Comparison of ENCODE assay signal across 39 mouse cellular contexts in genomic region chr5:146018275-146018674, GRCm38 (mm10). TPM values are rescaled to one million over a fixed set of nuclear protein-coding genes. Genes with fewer than 3 reads are reported as not detected.
"Had no signal": no experiment of that assay in that cellular context is flagged by ENCODE, and none has a peak within 500 bp of the region (broad histone marks: within the 10 kb centered on the region; RNA-seq: fewer than 3 reads in every experiment).

No protein-coding gene starts in this region.

- H3K9ac ChIP-seq: heart, embryonic 12.5 days; hindbrain, embryonic 13.5 days; hindbrain, embryonic 15.5 days; kidney, embryonic 15.5 days; limb, embryonic 13.5 days; limb, embryonic 15.5 days had no signal

- H3K36me3 ChIP-seq: heart, embryonic 10.5 days; heart, embryonic 12.5 days; hindbrain, embryonic 13.5 days; hindbrain, embryonic 15.5 days; kidney, embryonic 15.5 days; limb, embryonic 13.5 days; limb, embryonic 15.5 days had no signal

- H3K27me3 ChIP-seq: heart, embryonic 12.5 days; hindbrain, embryonic 13.5 days; hindbrain, embryonic 15.5 days; kidney, embryonic 15.5 days; limb, embryonic 13.5 days; limb, embryonic 15.5 days had no signal

- ATAC-seq: hindbrain, postnatal 0 days; intestine, embryonic 16.5 days had no signal

- DNase-seq: gastrocnemius, adult 2 months; gastrocnemius, postnatal 10 days; gastrocnemius, postnatal 25 days; heart, adult 18-20 months; heart, postnatal 10 days; heart, postnatal 4 days; kidney, adult 11 months; kidney, adult 2 months; kidney, adult 9 months; kidney, postnatal 14 days; kidney, postnatal 36 days; layer of hippocampus, adult 9-11 months; layer of hippocampus, postnatal 36 days; left cerebral cortex, postnatal 4 days had no signal

- H3K4me3 ChIP-seq: gastrocnemius, adult 2 months; heart, embryonic 10.5 days; heart, embryonic 12.5 days; hindbrain, embryonic 13.5 days; hindbrain, embryonic 15.5 days; kidney, embryonic 15.5 days; limb, embryonic 13.5 days; limb, embryonic 15.5 days had no signal

- H3K27ac ChIP-seq: gastrocnemius, adult 2 months; heart, embryonic 10.5 days; hindbrain, embryonic 13.5 days; hindbrain, embryonic 15.5 days; hindbrain, postnatal 0 days; kidney, embryonic 15.5 days; kidney, postnatal 0 days; limb, embryonic 13.5 days; limb, embryonic 15.5 days had no signal

- H3K4me2 ChIP-seq: heart, embryonic 12.5 days; hindbrain, embryonic 13.5 days; hindbrain, embryonic 15.5 days; kidney, embryonic 15.5 days; limb, embryonic 13.5 days; limb, embryonic 15.5 days had no signal

- H3K4me1 ChIP-seq: heart, embryonic 10.5 days; heart, embryonic 12.5 days; hindbrain, embryonic 13.5 days; hindbrain, embryonic 15.5 days; kidney, embryonic 15.5 days; limb, embryonic 13.5 days; limb, embryonic 15.5 days had no signal

RNA-seq across cellular contexts. Expression of gene Cyp3a25, which starts 8.9 kb away (rescaled TPM):
- total RNA-seq: gastrocnemius, adult 2 months; gastrocnemius, postnatal 10 days; gastrocnemius, postnatal 25 days; granulocyte monocyte progenitor cell, adult 5-6 weeks; heart, adult 18-20 months; heart, adult 8-10 months; heart, postnatal 10 days; heart, postnatal 25 days; heart, postnatal 4 days; hindbrain, postnatal 0 days; layer of hippocampus, adult 18-20 months; layer of hippocampus, adult 8-10 months; layer of hippocampus, postnatal 14 days; layer of hippocampus, postnatal 36 days; left cerebral cortex, adult 18-20 months; left cerebral cortex, adult 8-10 months; left cerebral cortex, postnatal 10 days; left cerebral cortex, postnatal 25 days; left cerebral cortex, postnatal 4 days had no signal
- polyA plus RNA-seq: frontal cortex, adult 2 months; heart, embryonic 10.5 days; heart, embryonic 12.5 days; heart, embryonic 14.5 days; hindbrain, embryonic 11.5 days; hindbrain, embryonic 13.5 days; hindbrain, embryonic 15.5 days; hindbrain, postnatal 0 days; intestine, embryonic 14.5 days; intestine, embryonic 16.5 days; kidney, adult 2 months; kidney, embryonic 15.5 days; limb, embryonic 11.5 days; limb, embryonic 13.5 days; limb, embryonic 15.5 days had no signal
